Mouse (Mus musculus) hindbrain, embryonic 12.5 days (tissue): ENCODE measurements at regions not wholly inside any gene's neighbourhood (a gene's known extent, or its start where the extent isn't known, plus 50 kb on each side); places are given as distances from the start of the nearest gene placed in this dataset.
"Not testable (repeated sequence)": the region's sequence is repeated elsewhere in the genome, so short reads cannot be mapped to it uniquely, and the experiment has no call there.

Experiments used
- ATAC-seq: fragments of 200-750 bp; cut with Nextera tagmentation; 2 replicates; pipeline ENCODE4 v1.8.0; 2017; ENCODE audit warnings: moderate TSS enrichment; ENCODE audit not compliant: low FRiP score
- H3K27ac ChIP-seq: fragments of 300-500 bp; sonication (generic); 2 replicates; pipeline ENCODE4 v1.5.1; 2016; ENCODE audit warnings: mild to moderate bottlenecking
- H3K27me3 ChIP-seq: fragments of 300-500 bp; sonication (generic); 2 replicates; pipeline ENCODE4 v1.6.1; 2016; ENCODE audit warnings: mild to moderate bottlenecking
- H3K36me3 ChIP-seq: fragments of 300-500 bp; sonication (generic); 2 replicates; pipeline ENCODE4 v1.6.1; 2016; ENCODE audit warnings: mild to moderate bottlenecking
- H3K4me1 ChIP-seq: fragments of 300-500 bp; sonication (generic); 2 replicates; pipeline ENCODE4 v1.6.1; 2016
- H3K4me2 ChIP-seq: fragments of 300-500 bp; sonication (generic); replicated peaks from 2 replicates; pipeline ENCODE4 v1.6.1; 2016; ENCODE audit warnings: mild to moderate bottlenecking
- H3K4me3 ChIP-seq: fragments of 300-500 bp; sonication (generic); 2 replicates; pipeline ENCODE4 v1.5.1; 2016; ENCODE audit warnings: mild to moderate bottlenecking
- H3K9ac ChIP-seq: fragments of 300-500 bp; sonication (generic); 2 replicates; pipeline ENCODE4 v1.6.1; 2016; ENCODE audit warnings: mild to moderate bottlenecking, moderate library complexity
- H3K9me3 ChIP-seq: fragments of 300-500 bp; sonication (generic); replicated peaks from 2 replicates; pipeline ENCODE4 v1.6.1; 2016; ENCODE audit warnings: mild to moderate bottlenecking
- whole genome bisulfite sequencing: fragments of 180-500 bp; shearing (Covaris S2); methylation state at CpG from one replicate; pipeline ENCODE4 v1.1.7; 2016; 5-methylcytosine and 5-hydroxymethylcytosine counted together

GRCm38 (mm10) chr14:114485781-114486180, 606.2 kb upstream of the Gpc5 start:
- no peak for ATAC-seq
- H3K4me2 ChIP-seq: no peak overlapping the region
- H3K4me1 ChIP-seq: no peaks in the 10 kb centered on the region
- no peaks in the 10 kb centered on the region for H3K27me3 ChIP-seq
- H3K9me3 ChIP-seq: no peaks in the 10 kb centered on the region
- no peak overlapping the region for H3K9ac ChIP-seq
- no peaks in the 10 kb centered on the region for H3K36me3 ChIP-seq
- H3K4me3 ChIP-seq: no peak overlapping the region
- WGBS: 92% methylated on average over 4 of the region's 4 CpGs
- H3K27ac ChIP-seq: no peak overlapping the region

GRCm38 (mm10) chr14:114493371-114493770, 598.6 kb upstream of the Gpc5 start:
- not testable (repeated sequence) for ATAC-seq

GRCm38 (mm10) chr14:114504976-114505375, 587.0 kb upstream of the Gpc5 start:
- Histone ChIP-seq H3K4me1 (no peaks in the 10 kb centered on the region), H3K27ac (no peak overlapping the region), H3K4me2 (no peak overlapping the region), H3K4me3 (no peak overlapping the region), H3K9me3 (no peaks in the 10 kb centered on the region), H3K9ac (no peak overlapping the region), H3K36me3 (no peaks in the 10 kb centered on the region), H3K27me3 (no peaks in the 10 kb centered on the region)
- no peak for ATAC-seq

More at GRCm38 (mm10) chr14:114493371-114493770, 598.6 kb upstream of the Gpc5 start:
- H3K4me2 ChIP-seq, H3K27me3 ChIP-seq, H3K4me1 ChIP-seq, H3K9ac ChIP-seq, H3K9me3 ChIP-seq, H3K27ac ChIP-seq, H3K36me3 ChIP-seq, H3K4me3 ChIP-seq: not testable (repeated sequence)
- WGBS: 94% methylated on average over 3 of the region's 3 CpGs

GRCm38 (mm10) chr14:114547910-114548680, 543.9 kb upstream of the Gpc5 start:
- no peak overlapping the region for H3K27ac ChIP-seq
- H3K4me2 ChIP-seq: no peak overlapping the region
- H3K36me3 ChIP-seq: no peaks in the 10 kb centered on the region
- 83% methylated on average over 4 of the region's 4 CpGs for WGBS
- no peaks in the 10 kb centered on the region for H3K4me1 ChIP-seq
- H3K9me3 ChIP-seq: no peaks in the 10 kb centered on the region
- H3K27me3 ChIP-seq: no peaks in the 10 kb centered on the region
- H3K9ac ChIP-seq: no peak overlapping the region
- H3K4me3 ChIP-seq: no peak overlapping the region
- ATAC-seq: no peak

GRCm38 (mm10) chr14:114549101-114549500, 542.9 kb upstream of the Gpc5 start:
- WGBS: 85% methylated on average over 1 of the region's 1 CpGs
- no peak overlapping the region for H3K27ac ChIP-seq
- no peak for ATAC-seq
- no peaks in the 10 kb centered on the region for H3K36me3 ChIP-seq
- no peaks in the 10 kb centered on the region for H3K4me1 ChIP-seq
- no peak overlapping the region for H3K4me2 ChIP-seq
- H3K9ac ChIP-seq: no peak overlapping the region
- H3K27me3 ChIP-seq: no peaks in the 10 kb centered on the region
- no peak overlapping the region for H3K4me3 ChIP-seq
- no peaks in the 10 kb centered on the region for H3K9me3 ChIP-seq

- Histone ChIP-seq H3K4me2 (no peak overlapping the region), H3K36me3 (no peaks in the 10 kb centered on the region), H3K4me3 (no peak overlapping the region), H3K27ac (no peak overlapping the region), H3K9ac (no peak overlapping the region), H3K27me3 (no peaks in the 10 kb centered on the region), H3K9me3 (no peaks in the 10 kb centered on the region), H3K4me1 (0 out of 2 replicates have a peak, but pooled peaks cover 3% of the 10 kb centered on the region)
- ATAC-seq: no peak
- WGBS: 51% methylated on average over 4 of the region's 4 CpGs
These were observed 525.5 kb upstream of the Gpc5 start for GRCm38 (mm10) chr14:114566411-114567030.

GRCm38 (mm10) chr14:114567673-114568309, 524.2 kb upstream of the Gpc5 start:
- Histone ChIP-seq H3K9me3 (no peaks in the 10 kb centered on the region), H3K4me2 (peak overlapping the region; percentile 34), H3K27ac (no peak overlapping the region), H3K4me1 (0 out of 2 replicates have a peak, but pooled peaks cover 3% of the 10 kb centered on the region), H3K36me3 (no peaks in the 10 kb centered on the region), H3K9ac (no peak overlapping the region), H3K4me3 (no peak overlapping the region), H3K27me3 (no peaks in the 10 kb centered on the region)
- WGBS: 19% methylated on average over 14 of the region's 14 CpGs
- ATAC-seq: peak; percentile 78

- Histone ChIP-seq H3K36me3 (no peaks in the 10 kb centered on the region), H3K27me3 (no peaks in the 10 kb centered on the region), H3K9me3 (no peaks in the 10 kb centered on the region), H3K4me3 (no peak overlapping the region), H3K27ac (no peak overlapping the region), H3K9ac (no peak overlapping the region), H3K4me2 (no peak overlapping the region), H3K4me1 (0 out of 2 replicates have a peak, but pooled peaks cover 2% of the 10 kb centered on the region)
- WGBS: 19% methylated on average over 4 of the region's 4 CpGs
- ATAC-seq: peak; percentile 88
These were observed 504.5 kb upstream of the Gpc5 start for GRCm38 (mm10) chr14:114587367-114588064.

- no peaks in the 10 kb centered on the region for H3K27me3 ChIP-seq
- no peak overlapping the region for H3K27ac ChIP-seq
- 60% methylated on average over 4 of the region's 4 CpGs for WGBS
- H3K9me3 ChIP-seq: no peaks in the 10 kb centered on the region
- no peak overlapping the region for H3K4me3 ChIP-seq
- no peak overlapping the region for H3K4me2 ChIP-seq
- H3K4me1 ChIP-seq: no peaks in the 10 kb centered on the region
- no peak for ATAC-seq
- no peak overlapping the region for H3K9ac ChIP-seq
- H3K36me3 ChIP-seq: no peaks in the 10 kb centered on the region
These were observed 482.7 kb upstream of the Gpc5 start for GRCm38 (mm10) chr14:114609296-114609695.

GRCm38 (mm10) chr14:114612400-114612799, 479.6 kb upstream of the Gpc5 start:
- ATAC-seq: no peak
- WGBS: 44% methylated on average over 1 of the region's 1 CpGs
- Histone ChIP-seq H3K9me3 (no peaks in the 10 kb centered on the region), H3K27ac (no peak overlapping the region), H3K4me1 (no peaks in the 10 kb centered on the region), H3K4me3 (no peak overlapping the region), H3K4me2 (no peak overlapping the region), H3K36me3 (no peaks in the 10 kb centered on the region), H3K9ac (no peak overlapping the region), H3K27me3 (no peaks in the 10 kb centered on the region)

- H3K27ac ChIP-seq: no peak overlapping the region
- H3K4me1 ChIP-seq: no peaks in the 10 kb centered on the region
- no peaks in the 10 kb centered on the region for H3K36me3 ChIP-seq
- no peaks in the 10 kb centered on the region for H3K27me3 ChIP-seq
- ATAC-seq: no peak
- no peak overlapping the region for H3K4me2 ChIP-seq
- 75% methylated on average over 1 of the region's 1 CpGs for WGBS
- no peak overlapping the region for H3K9ac ChIP-seq
- H3K4me3 ChIP-seq: no peak overlapping the region
- H3K9me3 ChIP-seq: no peaks in the 10 kb centered on the region
These were observed 435.4 kb upstream of the Gpc5 start for GRCm38 (mm10) chr14:114656636-114657035.

GRCm38 (mm10) chr14:114662028-114662427, 430.0 kb upstream of the Gpc5 start:
- no peak for ATAC-seq
- 81% methylated on average over 2 of the region's 2 CpGs for WGBS
- Histone ChIP-seq H3K4me1 (no peaks in the 10 kb centered on the region), H3K9me3 (no peaks in the 10 kb centered on the region), H3K9ac (no peak overlapping the region), H3K27me3 (no peaks in the 10 kb centered on the region), H3K4me2 (no peak overlapping the region), H3K36me3 (no peaks in the 10 kb centered on the region), H3K27ac (no peak overlapping the region), H3K4me3 (no peak overlapping the region)
